Mouse (Mus musculus) heart, embryonic 12.5 days (tissue): ENCODE measurements around the gene Pspn. TPM values are rescaled to one million over a fixed set of nuclear protein-coding genes. Genes with fewer than 3 reads are reported as not detected.
A peak's percentile ranks its signal among the peaks of the same experiment; 100 is the strongest.

Experiments used
- ATAC-seq: fragments of 200-750 bp; cut with Nextera tagmentation; 2 replicates; pipeline ENCODE4 v1.8.0; 2017; ENCODE audit warnings: moderate TSS enrichment, moderate library complexity; ENCODE audit not compliant: insufficient number of reproducible peaks, low FRiP score
- H3K27ac ChIP-seq: fragments of 300-500 bp; sonication (generic); 2 replicates; pipeline ENCODE4 v1.5.1; 2016; ENCODE audit warnings: mild to moderate bottlenecking, moderate library complexity; ENCODE audit not compliant: poor library complexity, severe bottlenecking
- H3K27me3 ChIP-seq: fragments of 300-500 bp; sonication (generic); replicated peaks from 2 replicates; pipeline ENCODE4 v1.6.1; 2016; ENCODE audit warnings: mild to moderate bottlenecking, moderate library complexity
- H3K36me3 ChIP-seq: fragments of 300-500 bp; sonication (generic); 2 replicates; pipeline ENCODE4 v1.6.1; 2016; ENCODE audit warnings: mild to moderate bottlenecking, moderate library complexity
- H3K4me1 ChIP-seq: fragments of 300-500 bp; sonication (generic); replicated peaks from 2 replicates; pipeline ENCODE4 v1.6.1; 2016; ENCODE audit warnings: mild to moderate bottlenecking
- H3K4me2 ChIP-seq: fragments of 300-500 bp; sonication (generic); 2 replicates; pipeline ENCODE4 v1.6.1; 2016; ENCODE audit warnings: mild to moderate bottlenecking, moderate library complexity
- H3K4me3 ChIP-seq: fragments of 300-500 bp; sonication (generic); 2 replicates; pipeline ENCODE4 v1.5.1; 2016; ENCODE audit warnings: mild to moderate bottlenecking
- H3K9ac ChIP-seq: fragments of 300-500 bp; sonication (generic); 2 replicates; pipeline ENCODE4 v1.6.1; 2016; ENCODE audit warnings: mild to moderate bottlenecking, moderate library complexity
- H3K9me3 ChIP-seq: fragments of 300-500 bp; sonication (generic); replicated peaks from 2 replicates; pipeline ENCODE4 v1.6.1; 2016; ENCODE audit warnings: mild to moderate bottlenecking, moderate library complexity
- WGBS: fragments of 180-500 bp; shearing (Covaris S2); methylation state at CpG from one replicate; pipeline ENCODE4 v1.1.7; 2016; 5-methylcytosine and 5-hydroxymethylcytosine counted together
- polyA plus RNA-seq: library from polyadenylated mRNA; unstranded; fragments of >200 nt; fragmentation: Nextera tagmentation; extraction: Ambion mirVana; gene quantifications from 2 replicates; pipeline ENCODE4 v1.2.1, GENCODE M21; 2016

Gene Pspn
- polyA plus RNA-seq, 1 experiment from 2014 or later: 0.55 TPM

DNA sequence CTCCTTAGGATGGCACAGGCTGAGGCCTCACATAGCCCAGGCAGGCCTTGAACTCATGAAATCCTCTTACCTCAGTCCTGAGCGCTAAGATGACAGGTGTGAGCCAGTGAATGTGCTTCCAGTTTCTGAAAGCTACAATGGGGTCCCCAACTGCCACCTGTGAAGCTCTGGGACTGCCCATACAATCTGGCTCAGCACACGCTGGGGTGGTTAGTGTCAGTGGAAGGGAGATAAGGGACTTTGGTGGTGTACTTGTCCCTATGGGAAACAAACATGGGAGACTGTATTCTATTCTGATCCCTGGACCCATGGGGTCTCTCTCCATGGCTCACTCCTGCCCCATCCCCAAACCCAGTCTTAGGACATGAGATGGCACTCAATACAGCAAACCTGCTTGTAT is 19.9 kb upstream of the Pspn start:
- Histone ChIP-seq H3K9me3 (no peaks in the 10 kb centered on the region), H3K27ac (no peak overlapping the region), H3K4me3 (no peak overlapping the region), H3K9ac (no peak overlapping the region), H3K4me2 (no peak overlapping the region), H3K27me3 (no peaks in the 10 kb centered on the region), H3K4me1 (no peaks in the 10 kb centered on the region), H3K36me3 (peaks cover 52% of the 10 kb centered on the region)
- 78% methylated on average over 2 of the region's 2 CpGs for WGBS
- no peak for ATAC-seq

DNA sequence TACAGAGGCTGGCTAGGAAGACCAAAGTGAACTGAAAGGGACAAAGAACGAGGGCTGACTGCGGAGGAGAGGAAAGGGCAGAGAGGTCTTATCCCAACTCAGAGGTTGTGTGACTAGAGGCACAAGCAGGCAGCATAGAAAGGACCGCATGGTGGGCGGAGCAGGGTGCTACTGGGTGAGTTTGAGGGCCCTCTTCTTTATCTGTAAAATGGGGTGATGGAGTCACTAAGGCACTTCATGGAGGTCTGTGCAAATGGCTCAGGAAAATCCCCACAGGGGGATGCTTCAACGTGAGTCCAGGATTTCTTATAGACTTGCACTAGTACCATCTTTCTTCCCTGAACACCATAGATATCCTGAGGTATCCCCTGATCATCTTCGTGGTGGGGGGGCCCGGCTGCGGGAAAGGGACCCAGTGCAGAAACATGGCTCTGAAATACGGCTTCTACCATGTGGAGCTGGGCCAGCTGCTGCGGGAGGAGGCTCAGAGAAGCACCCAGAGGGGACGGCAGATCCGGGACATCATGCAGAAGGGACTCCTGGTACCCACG is 12.5 kb upstream of the Pspn start:
- no peak for ATAC-seq
- peak overlapping the region; percentile 93 for H3K4me2 ChIP-seq
- peak overlapping the region; percentile 84; the same call in 1 of the 2 replicates for H3K9ac ChIP-seq
- peaks cover 21% of the 10 kb centered on the region for H3K36me3 ChIP-seq
- H3K4me1 ChIP-seq: peaks cover 15% of the 10 kb centered on the region
- H3K27me3 ChIP-seq: no peaks in the 10 kb centered on the region
- no peak overlapping the region; the same call in 1 of the 2 replicates for H3K27ac ChIP-seq
- no peaks in the 10 kb centered on the region for H3K9me3 ChIP-seq
- WGBS: 69% methylated on average over 13 of the region's 13 CpGs
- H3K4me3 ChIP-seq: peak overlapping the region; percentile 86

DNA sequence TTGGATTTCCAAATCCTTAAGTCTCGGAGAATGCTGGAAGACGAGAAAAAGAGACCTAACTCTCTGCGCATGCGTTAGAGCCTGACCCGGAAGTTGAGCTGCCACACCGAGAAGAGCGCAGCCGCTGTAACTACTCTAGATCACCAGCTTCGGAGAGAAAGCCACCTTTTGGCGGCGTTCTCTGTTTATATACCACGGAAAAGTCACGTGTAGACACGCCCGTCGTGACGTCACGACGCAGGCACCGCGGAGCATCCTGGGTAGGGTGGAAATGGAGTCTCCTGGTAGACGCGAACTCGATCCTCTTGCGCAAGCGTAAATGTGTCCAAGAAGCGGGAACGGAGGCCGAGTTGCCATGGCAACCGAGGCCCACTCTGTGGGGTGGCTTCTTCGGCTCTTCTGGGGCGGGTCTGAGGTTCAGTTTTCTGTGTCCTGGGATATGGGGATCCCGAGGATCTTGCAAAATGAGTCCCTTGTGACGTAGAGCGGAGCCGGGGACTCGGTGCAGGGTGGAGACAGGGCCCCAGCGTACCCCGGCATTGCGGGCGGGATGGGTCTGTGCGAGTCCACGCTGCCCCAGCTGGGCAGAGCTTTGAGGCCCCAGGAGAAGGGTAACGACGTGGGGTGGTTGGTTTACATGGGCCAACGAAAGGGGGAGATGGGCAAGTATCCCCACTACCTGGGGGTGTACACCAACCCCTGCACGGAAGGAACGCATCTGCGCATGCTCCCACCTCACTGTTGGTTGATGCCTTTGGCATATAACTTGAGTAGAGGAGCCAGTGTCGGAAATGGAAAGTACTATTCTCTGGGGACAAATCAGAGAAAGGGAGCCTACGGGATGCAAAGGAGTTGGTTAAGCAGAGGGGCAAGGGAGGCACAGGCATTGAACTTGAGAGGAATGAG is 11.7 kb upstream of the Pspn start, which contains the start of the genes Gtf2f1 and Gm17949:
Gene Gtf2f1, minus strand, starts transcription at position 53 of the 906 bp plus-strand sequence.
Gene Gm17949, plus strand, starts transcription at position 234 of the 906 bp plus-strand sequence.
- WGBS: under 1% methylated on average over 51 of the region's 51 CpGs
- Histone ChIP-seq H3K4me1 (peaks cover 15% of the 10 kb centered on the region), H3K9me3 (no peaks in the 10 kb centered on the region), H3K9ac (peak within 1 kb of the TSS; percentile 87), H3K27ac (peak within 1 kb of the TSS; percentile 75), H3K4me2 (peak within 1 kb of the TSS; percentile 93), H3K36me3 (peaks cover 29% of the 10 kb centered on the region), H3K27me3 (no peaks in the 10 kb centered on the region), H3K4me3 (peak within 1 kb of the TSS; percentile 86)
- peak; percentile 93 for ATAC-seq

DNA sequence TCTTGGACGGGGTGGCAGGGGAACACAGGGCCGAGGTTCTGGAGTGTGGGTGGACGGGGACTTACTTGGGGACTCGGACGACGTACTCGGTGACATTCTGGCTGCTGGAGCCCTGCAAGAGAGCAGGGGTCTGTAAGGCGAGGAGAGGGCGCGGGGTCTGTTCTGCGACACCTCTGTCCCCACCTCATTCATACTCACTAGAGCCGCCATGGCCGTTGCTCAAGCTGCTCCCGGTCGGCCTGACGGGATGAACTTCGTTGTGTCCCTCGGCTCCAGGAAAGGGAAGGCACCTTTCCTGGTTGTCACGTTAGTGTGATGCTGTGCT is 11.1 kb upstream of the Pspn start:
- Histone ChIP-seq H3K27me3 (no peaks in the 10 kb centered on the region), H3K9me3 (no peaks in the 10 kb centered on the region), H3K4me3 (peak overlapping the region; percentile 86), H3K36me3 (peaks cover 35% of the 10 kb centered on the region), H3K27ac (peak overlapping the region; percentile 75), H3K9ac (peak overlapping the region; percentile 87), H3K4me1 (peaks cover 15% of the 10 kb centered on the region), H3K4me2 (peak overlapping the region; percentile 93)
- WGBS: under 1% methylated on average over 19 of the region's 19 CpGs
- ATAC-seq: peak; percentile 58

DNA sequence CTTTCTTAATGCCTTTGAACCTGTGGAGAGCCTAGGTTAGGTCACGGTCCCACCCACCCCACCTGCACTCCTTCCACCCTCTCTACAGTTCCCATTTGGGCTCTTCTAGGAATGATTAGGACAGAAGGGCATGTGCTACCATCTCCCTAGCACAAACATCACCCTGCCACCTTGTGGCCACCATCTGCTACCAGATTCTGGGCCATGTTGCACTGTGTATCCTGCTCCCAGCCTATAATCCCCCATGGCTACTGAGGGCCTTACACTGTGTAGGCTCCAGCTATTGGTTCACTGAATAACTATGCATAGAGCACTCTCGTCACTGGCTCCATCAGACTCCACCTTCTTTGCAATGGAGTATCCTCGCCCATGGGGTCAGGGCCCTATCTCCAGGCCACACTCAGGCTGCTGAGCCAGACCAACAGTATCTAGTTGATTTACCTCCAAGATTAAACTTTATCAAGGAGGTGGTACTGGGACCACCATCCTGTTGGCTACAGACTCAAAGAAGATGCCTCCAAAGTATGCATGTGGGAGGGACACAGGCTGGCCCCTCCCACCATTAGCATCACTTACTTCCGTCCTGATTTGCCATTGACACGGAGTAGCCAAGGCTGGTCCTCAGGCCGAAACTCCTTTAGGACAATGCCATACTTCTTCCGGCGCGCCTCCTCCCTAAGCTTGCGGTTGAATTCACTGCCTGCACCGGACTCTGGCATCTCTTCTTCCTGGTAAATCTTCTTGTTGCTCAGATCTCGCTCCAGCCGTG is 7.5 kb upstream of the Pspn start:
- peaks cover 20% of the 10 kb centered on the region for H3K4me1 ChIP-seq
- H3K9me3 ChIP-seq: no peaks in the 10 kb centered on the region
- peaks cover 70% of the 10 kb centered on the region for H3K36me3 ChIP-seq
- H3K27me3 ChIP-seq: no peaks in the 10 kb centered on the region
- no peak overlapping the region for H3K4me2 ChIP-seq
- WGBS: 92% methylated on average over 13 of the region's 13 CpGs
- no peak overlapping the region for H3K27ac ChIP-seq
- no peak for ATAC-seq
- no peak overlapping the region for H3K9ac ChIP-seq
- H3K4me3 ChIP-seq: no peak overlapping the region

DNA sequence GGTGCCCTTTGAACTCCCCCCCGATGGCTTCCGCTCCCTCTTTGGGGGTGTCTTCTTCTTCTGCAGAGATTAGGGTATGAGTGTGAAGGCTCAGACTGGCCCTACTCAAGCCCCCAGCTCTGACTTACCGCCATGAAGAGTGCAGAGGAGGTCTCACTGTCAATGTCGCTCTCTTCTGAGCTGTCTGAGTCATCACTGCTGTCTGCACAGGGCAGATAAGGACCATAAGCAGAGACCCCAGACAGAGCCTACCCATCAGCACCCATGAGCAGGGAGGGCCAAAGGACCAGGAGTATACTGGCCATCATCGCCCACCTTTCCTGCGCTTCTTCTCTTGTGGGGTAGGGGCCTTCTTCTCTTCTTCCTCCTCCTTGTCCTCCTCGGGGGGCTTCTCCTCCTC is 4.2 kb upstream of the Pspn start:
- no peak overlapping the region for H3K27ac ChIP-seq
- H3K4me3 ChIP-seq: no peak overlapping the region
- WGBS: 72% methylated on average over 7 of the region's 7 CpGs
- ATAC-seq: peak; percentile 67
- H3K4me1 ChIP-seq: peaks cover 24% of the 10 kb centered on the region
- H3K36me3 ChIP-seq: peaks cover 73% of the 10 kb centered on the region
- H3K4me2 ChIP-seq: no peak overlapping the region
- H3K9ac ChIP-seq: no peak overlapping the region
- H3K9me3 ChIP-seq: no peaks in the 10 kb centered on the region
- no peaks in the 10 kb centered on the region for H3K27me3 ChIP-seq

DNA sequence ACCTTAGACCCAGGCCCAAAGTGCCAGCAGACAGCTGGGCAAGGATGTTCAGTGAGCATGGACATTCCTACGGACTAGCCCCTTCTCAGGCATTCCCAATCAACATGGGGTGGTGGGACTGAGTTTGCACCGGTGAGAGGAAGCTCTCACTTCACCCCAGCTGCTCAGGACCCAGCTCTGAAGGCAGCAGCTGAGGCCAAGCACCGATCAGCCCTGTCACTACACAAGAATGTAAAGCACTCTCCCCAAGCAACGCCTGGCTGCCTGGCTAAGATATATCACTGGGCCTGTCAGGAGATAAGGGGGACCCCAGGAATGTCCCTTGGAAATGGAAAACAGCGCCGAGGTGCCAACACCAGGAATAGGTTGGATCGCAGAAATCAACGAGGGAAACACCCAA is 1.4 kb upstream of the Pspn start:
- Histone ChIP-seq H3K36me3 (peaks cover 57% of the 10 kb centered on the region), H3K9ac (peak overlapping the region; percentile 46; the same call in 1 of the 2 replicates), H3K4me1 (peaks cover 40% of the 10 kb centered on the region), H3K9me3 (no peaks in the 10 kb centered on the region), H3K27ac (peak overlapping the region; percentile 71), H3K27me3 (no peaks in the 10 kb centered on the region), H3K4me2 (peak overlapping the region; percentile 35), H3K4me3 (no peak overlapping the region)
- no peak for ATAC-seq
- 20% methylated on average over 8 of the region's 8 CpGs for WGBS

DNA sequence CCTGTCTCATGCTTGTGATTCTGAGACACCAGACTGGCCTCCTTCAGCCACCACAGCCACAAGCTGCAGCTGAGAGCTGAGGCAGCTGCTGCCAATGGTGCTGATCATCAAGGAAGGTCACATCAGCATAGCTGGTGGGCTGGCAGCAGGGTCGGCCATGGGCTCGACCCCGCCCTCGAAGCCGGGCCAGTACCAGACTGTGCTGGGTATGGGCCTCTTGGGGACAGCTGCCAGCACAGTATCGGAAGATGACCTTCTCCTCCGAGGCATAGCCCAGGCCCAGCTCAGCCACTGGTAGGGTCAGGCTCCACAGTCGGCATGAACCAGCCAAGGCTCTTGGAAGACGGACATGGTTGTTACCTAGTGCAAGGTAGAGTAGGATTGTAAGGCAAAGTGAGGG is 404 bp downstream of the Pspn start:
- Histone ChIP-seq H3K9me3 (no peaks in the 10 kb centered on the region), H3K4me3 (no peak overlapping the region), H3K4me2 (no peak overlapping the region), H3K36me3 (peaks cover 57% of the 10 kb centered on the region), H3K4me1 (peaks cover 40% of the 10 kb centered on the region), H3K9ac (no peak overlapping the region), H3K27me3 (no peaks in the 10 kb centered on the region), H3K27ac (no peak overlapping the region)
- 89% methylated on average over 9 of the region's 9 CpGs for WGBS
- no peak for ATAC-seq

DNA sequence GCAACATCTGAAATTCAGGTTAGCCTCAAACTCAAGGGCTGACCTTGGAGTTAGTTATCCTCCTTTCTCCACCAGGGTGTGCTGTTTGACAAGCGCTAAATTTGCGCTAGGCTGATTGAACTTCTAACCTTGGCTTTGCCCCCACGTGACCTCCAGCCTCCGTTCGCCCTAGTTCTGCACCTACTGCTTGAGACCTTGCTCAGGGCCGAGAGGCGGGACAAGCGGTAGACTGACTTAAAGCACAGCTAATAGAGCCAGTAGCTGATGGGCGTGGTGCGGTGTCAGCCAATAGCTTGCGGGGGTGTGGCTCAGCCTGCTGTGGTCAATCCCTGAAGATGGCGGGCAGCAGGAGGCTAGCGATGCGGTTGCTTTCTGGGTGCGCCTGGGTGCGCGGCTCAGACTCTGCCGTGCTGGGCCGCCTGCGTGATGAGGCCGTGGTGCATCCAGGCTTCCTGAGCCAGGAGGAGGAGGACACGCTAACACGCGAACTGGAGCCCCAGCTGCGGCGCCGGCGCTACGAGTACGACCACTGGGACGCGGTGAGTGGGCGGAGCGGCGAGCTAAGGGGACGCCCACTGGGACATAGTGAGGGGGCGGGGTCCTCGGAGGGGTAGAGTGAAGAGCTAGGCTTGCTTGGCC is 2.7 kb downstream of the Pspn start, which contains the start of gene Alkbh7:
Gene Alkbh7, plus strand, starts transcription at position 311 of the 639 bp plus-strand sequence.
- peak within 1 kb of the TSS; percentile 84 for H3K4me3 ChIP-seq
- peak within 1 kb of the TSS; percentile 74 for H3K9ac ChIP-seq
- peaks cover 35% of the 10 kb centered on the region for H3K4me1 ChIP-seq
- H3K9me3 ChIP-seq: no peaks in the 10 kb centered on the region
- WGBS: under 1% methylated on average over 38 of the region's 38 CpGs
- H3K27ac ChIP-seq: peak within 1 kb of the TSS; percentile 65; the same call in 1 of the 2 replicates
- no peaks in the 10 kb centered on the region for H3K27me3 ChIP-seq
- peak; percentile 99 for ATAC-seq
- H3K4me2 ChIP-seq: peak within 1 kb of the TSS; percentile 79
- peaks cover 58% of the 10 kb centered on the region for H3K36me3 ChIP-seq

DNA sequence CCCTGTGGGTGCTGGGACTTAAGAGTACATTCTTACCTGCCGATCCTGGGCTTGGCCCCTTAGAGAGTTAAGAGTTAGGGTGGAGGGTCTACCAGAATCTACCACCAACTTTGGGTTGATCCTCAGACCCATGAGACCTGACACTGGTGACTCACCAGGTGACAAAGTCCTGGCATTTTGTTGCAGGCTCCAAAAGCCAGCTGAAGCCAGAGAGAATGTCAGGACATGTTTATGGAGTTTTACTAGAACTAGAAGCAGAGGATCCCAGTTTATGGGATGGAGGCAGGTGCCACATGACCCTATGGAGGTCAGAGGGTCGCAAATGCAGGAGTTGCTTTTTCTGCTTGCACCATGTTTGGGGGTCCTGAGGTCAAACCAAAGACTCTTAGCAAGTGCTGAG is 3.3 kb downstream of the Pspn start:
- H3K9ac ChIP-seq: peak overlapping the region; percentile 11; the same call in 1 of the 2 replicates
- no peak overlapping the region for H3K4me3 ChIP-seq
- 50% methylated on average over 2 of the region's 2 CpGs for WGBS
- H3K4me2 ChIP-seq: no peak overlapping the region
- H3K9me3 ChIP-seq: no peaks in the 10 kb centered on the region
- no peak for ATAC-seq
- no peak overlapping the region for H3K27ac ChIP-seq
- H3K27me3 ChIP-seq: no peaks in the 10 kb centered on the region
- H3K36me3 ChIP-seq: peaks cover 63% of the 10 kb centered on the region
- H3K4me1 ChIP-seq: peaks cover 30% of the 10 kb centered on the region
